Mouse (Mus musculus): Measurements from ENCODE around the gene Stx16.

Gene Stx16

DNA sequence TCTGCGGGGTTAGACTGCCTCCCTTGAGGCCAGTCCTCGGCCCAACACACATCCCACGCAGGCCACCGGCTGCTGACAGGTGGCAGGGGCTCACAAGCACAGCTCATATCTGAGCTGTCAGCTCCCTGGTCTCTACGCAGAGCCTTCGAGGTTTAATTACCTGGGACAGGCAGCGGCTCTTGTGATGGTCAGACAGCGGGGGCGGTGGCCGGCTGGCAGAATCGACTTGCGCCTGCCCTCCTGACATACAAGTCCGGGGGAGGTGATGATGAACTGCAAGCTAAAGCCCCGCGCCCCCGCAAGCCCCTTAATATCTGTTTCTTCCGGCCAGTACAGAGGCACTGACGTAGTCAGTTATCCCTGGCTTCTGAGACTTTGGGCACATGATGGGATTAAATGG lies 36.8 kb downstream of the Stx16 start:
- POLR2A ChIA-PET, result interaction anchor here in 1 of 4 experiments (1.1 to 1.4 kb wide), 2 partner anchors 171 to 358 kb away, joined by 3 to 5 read pairs; partner anchors contain the start of gene Gnas
- CTCF ChIA-PET, result no interaction called here

DNA sequence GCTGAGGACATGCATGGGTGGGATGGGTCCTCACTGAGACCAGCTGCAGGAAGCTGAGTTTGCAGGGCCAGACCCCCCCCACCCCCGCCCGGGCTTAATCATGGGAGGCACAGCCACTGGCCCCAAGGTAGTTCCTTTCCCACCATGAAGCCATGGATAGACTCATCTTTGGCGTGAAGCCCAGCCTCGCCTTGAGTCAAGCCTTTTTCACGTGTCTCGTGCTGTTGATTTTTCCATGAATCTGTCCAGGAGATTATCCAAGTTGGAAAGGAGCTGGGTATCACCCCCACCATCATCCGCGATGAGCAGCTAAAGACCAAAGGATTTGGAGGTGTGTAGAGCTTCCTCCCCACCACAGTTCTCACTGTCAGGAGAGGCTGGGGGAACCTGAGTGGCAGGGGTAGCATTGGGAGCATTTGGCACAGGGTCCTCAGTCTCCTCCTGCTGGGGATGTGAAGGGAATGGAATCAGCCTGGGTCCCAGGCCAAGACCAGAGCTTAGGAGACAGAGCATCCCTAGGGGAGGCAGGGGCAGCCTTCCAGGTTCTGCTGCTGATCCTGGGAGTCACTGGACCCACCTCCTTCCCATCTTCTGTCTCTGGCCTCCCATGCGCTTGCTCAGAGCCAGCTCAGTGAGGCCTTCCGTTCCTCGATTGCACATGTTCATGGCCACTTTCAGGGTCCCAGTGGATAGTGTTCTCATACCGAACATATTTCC lies 38.2 kb downstream of the Stx16 start:
- CTCF ChIA-PET, result no interaction called here

DNA sequence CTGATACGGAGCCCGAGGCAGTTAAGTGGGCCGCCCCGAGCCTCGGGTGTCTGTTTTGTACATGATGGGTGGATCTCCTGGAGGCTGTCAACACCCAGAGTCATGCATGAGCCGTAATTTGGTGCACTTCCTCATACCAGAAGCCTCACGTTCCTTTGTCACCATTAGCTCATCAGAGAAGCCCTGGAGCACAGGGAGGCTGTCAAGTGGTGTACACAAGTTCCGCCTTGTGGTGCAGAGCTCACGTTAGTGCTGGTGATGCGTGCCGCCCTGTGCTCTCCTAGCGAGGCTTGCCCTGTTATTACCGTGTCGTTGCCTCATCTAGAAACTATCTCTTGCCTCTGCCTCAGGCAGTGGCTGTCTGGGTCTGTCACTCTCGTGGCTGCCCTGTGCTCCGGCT lies 40.8 kb downstream of the Stx16 start:
- ChIA-PET POLR2A (interaction anchor here (0.7 to 1.1 kb wide), 7 partner anchors 10 to 174 kb away, joined by 3 to 5 read pairs (median 3); partner anchors contain the start of gene Gnas (in 1 of the 4)), CTCF (interaction anchor here in 2 of 4 experiments (0.5 to 0.7 kb wide), 2 partner anchors 292 to 539 kb away, joined by 4 to 5 read pairs; no protein-coding TSS in a partner anchor)

More for the DNA sequence above, 38.2 kb downstream of the Stx16 start:
- POLR2A ChIA-PET, result interaction anchor here in 2 of 4 experiments (1.0 to 1.7 kb wide), 5 partner anchors 10 to 181 kb away, joined by 3 to 5 read pairs (median 3); partner anchors contain the start of gene Gnas (in 1 of the 2)

DNA sequence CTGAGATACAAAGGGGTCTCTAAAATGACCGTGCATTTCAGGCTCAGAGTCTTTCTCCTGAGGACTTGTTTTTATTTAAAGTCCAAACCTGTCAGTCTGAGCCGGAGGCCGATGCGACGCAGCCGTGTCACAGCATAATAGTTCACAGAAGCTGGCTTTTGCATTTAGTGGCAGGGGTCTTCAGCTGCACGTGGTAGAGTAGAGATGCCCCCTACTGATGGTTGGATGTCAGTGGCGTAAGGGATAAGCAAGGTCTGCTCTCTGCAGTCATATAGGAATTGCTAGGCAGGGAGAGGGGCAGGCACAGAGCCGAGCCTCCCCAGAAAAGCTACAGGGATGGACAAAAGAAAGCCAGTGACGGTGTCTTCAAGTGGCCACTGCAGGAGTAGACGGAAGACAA lies 42.0 kb downstream of the Stx16 start:
- ChIA-PET POLR2A (interaction anchor here in 1 of 4 experiments (0.9 kb wide), 1 partner anchor 160 kb away, joined by 3 read pairs; no protein-coding TSS in a partner anchor), CTCF (interaction anchor here in 2 of 4 experiments (0.5 to 0.8 kb wide), 2 partner anchors 523 to 960 kb away, joined by 3 to 5 read pairs; no protein-coding TSS in a partner anchor)

DNA sequence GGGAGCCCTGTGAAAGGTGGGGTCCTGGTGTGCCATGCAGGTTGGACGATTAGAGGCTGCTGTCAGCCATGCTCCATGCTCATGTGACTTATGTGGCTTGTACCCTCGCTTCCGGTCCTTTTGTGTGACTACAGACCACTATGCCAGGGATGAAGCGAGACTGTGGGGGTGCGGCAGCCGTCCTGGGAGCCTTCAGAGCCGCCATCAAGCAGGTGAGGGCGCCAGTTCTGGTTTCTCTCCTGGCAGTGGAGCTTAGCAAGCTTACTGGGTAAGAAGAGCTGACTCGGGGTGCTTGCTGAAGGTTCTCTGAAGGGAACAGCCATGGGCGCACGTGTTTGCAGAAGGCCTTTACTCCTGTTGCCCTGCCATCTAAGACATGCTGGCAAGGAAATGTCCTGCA lies 43.2 kb downstream of the Stx16 start:
- CTCF ChIA-PET, result no interaction called here
- POLR2A ChIA-PET, result no interaction called here

DNA sequence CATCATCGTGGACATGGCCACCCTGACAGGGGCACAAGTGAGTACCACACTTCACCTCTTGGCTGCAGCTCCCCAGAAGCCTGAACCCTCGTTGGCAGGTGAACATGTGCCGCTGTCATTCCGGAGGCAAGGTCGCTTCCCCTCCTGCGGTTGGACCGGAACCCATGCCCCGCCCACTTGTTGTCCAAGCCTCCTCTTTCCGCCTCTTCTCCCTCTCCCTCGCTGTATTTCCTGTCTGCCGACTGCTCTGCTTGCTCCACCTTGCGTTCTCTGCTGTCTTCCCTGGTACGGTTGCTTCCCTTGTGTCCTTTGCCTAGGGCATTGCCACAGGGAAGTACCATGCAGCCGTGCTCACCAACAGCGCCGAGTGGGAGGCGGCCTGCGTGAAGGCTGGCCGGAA lies 44.5 kb downstream of the Stx16 start:
- ChIA-PET CTCF (interaction anchor here in 2 of 4 experiments (0.6 to 1.0 kb wide), 2 partner anchors 12 to 164 kb away, joined by 3 to 4 read pairs; partner anchors contain the start of gene Gnas (in 1 of the 2)), POLR2A (interaction anchor here in 1 of 4 experiments (1.0 kb wide), 1 partner anchor 9 kb away, joined by 3 read pairs; no protein-coding TSS in a partner anchor)

DNA sequence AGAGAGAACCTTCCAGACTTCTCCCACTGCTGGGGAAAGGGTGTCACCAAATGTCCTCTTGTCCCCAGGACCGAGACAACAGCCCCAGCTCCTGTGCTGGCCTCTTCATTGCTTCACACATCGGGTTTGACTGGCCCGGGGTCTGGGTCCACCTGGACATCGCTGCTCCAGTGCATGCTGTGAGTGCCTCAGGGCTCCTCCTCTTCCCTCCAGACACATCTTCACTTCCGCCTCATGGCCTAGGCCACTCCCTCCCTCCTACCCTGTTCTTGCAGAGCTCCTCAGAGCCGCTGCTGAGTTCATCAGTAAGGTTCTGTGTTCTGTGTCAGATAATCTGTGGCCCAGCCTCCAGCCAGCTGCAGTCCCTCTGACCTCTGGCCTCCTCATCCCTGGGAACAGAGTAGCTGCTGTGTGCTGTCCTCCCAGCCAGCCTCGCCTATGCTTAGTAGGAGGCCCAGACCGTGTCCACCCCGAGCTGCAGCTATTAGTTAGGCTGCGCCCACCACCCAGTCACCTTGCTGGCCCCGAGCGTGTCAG lies 45.4 kb downstream of the Stx16 start:
- ChIA-PET CTCF (interaction anchor here in 1 of 4 experiments (1.0 kb wide), 1 partner anchor 163 kb away, joined by 3 read pairs; the partner anchor contains the start of gene Gnas), POLR2A (interaction anchor here in 1 of 4 experiments (1.0 kb wide), 1 partner anchor 8 kb away, joined by 3 read pairs; no protein-coding TSS in a partner anchor)

DNA sequence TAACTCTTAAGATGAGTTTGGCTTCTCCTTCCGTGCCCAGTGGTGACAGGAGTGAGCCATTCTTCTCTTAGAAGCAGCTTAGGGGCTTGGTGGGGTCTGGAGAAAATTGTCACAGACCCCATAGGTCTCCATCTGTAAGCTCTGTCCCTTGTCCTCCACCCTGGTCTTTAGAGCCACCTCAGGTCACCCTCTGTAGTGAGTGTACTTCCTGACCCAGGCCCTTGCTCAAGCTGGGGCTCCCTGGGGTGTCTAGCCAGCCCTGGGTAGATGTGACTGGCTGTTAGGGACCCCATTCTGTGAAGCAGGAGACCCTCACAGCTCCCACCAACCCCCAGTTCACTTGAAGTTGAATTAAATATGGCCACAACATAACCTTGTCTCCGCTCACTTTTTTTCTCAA lies 46.2 kb downstream of the Stx16 start:
- POLR2A ChIA-PET, result interaction anchor here in 1 of 4 experiments (1.0 kb wide), 1 partner anchor 14 kb away, joined by 3 read pairs; no protein-coding TSS in a partner anchor
- CTCF ChIA-PET, result no interaction called here

DNA sequence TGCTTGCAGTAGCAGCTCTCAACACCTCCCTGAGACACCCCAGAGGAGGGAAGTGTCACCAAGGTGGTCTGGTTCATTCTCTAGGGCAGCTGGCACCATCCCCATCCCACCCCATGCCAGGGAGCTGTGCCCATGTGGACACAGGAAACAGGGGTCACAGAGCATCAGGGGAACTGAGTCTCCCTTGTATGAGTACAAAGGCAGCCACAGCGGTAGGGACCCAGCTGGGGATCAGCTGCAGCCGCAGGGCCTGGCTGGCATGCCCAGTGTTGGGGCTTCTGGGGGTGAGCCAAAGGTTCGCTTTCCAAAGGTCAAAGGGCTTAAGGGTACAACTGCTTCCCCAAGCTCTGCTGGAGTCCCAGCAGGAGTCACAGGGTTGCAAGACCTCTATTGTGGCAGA lies 47.6 kb downstream of the Stx16 start:
- ChIA-PET POLR2A (interaction anchor here in 2 of 4 experiments (0.6 to 1.4 kb wide), 3 partner anchors 12 to 112 kb away, joined by 3 to 5 read pairs (median 3); no protein-coding TSS in a partner anchor), CTCF (no interaction called here)

DNA sequence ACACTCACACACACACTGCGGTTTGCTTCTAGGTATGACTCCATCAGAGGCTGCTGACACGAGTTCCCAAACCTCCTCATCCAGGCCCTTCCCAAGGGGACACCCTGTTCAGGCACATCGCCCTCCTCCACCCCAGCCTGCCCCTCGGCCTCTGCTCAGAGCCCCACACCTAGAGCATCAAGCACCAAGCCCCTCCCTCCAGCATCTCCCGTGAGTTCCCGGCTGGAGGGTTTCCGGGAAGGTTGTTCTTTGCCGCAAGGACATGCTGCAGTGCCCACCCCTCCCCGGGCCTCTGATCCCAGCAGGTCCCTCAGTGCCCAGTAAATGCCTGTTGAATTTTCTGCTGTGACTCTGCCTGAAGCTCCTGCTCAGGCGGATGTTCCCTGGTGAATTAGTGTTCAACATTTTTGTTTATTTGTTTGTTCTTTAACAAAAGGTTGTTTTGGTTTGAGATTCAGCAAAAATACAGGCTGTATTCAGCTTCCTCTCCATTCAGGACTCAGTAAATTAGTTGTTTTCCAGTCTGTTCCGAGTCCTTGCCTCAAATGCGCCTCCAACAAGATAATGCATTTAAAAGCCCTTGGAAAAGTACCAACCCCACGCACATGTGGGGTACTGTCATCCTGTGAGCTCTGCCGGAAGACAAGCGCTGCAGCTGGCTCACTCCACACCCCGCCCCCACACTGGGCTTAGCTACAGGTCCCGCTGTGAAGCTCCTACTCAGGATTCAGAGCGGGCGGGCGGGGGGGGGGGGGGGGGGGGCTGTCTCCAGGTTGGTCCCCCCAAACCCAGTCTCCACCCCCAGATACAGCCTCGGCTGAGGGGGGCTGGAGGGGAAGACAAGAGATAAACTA lies 50.6 kb downstream of the Stx16 start:
- POLR2A ChIA-PET, result interaction anchor here (0.6 to 1.5 kb wide), 12 partner anchors 10 to 766 kb away, joined by 3 to 9 read pairs (median 4); partner anchors contain the start of gene Atp5e (in 1 of the 4)
- CTCF ChIA-PET, result interaction anchor here in 1 of 4 experiments (0.9 kb wide), 1 partner anchor 810 kb away, joined by 3 read pairs; no protein-coding TSS in a partner anchor

DNA sequence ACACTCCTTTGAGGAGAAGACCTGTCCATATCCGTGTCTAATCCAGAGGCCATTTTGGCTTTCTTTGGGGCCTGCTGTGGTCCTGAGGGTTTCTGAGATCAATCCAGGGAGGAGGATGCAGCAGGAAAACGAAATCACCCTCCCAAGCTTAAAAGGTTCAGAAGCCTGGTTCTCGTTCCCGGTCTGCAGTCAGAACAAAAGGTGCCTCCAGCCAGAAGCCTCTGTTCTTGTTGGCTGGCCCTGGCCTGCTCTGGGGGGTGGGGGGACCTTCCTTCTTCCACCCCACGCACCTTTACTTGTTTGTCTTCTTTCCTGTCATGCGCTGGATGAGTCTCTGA lies 51.2 kb downstream of the Stx16 start:
- POLR2A ChIA-PET, result interaction anchor here in 3 of 4 experiments (0.6 to 1.5 kb wide), 11 partner anchors 9 to 765 kb away, joined by 3 to 9 read pairs (median 4); partner anchors contain the start of gene Atp5e (in 1 of the 3)
- CTCF ChIA-PET, result interaction anchor here in 1 of 4 experiments (0.9 kb wide), 1 partner anchor 809 kb away, joined by 3 read pairs; no protein-coding TSS in a partner anchor

DNA sequence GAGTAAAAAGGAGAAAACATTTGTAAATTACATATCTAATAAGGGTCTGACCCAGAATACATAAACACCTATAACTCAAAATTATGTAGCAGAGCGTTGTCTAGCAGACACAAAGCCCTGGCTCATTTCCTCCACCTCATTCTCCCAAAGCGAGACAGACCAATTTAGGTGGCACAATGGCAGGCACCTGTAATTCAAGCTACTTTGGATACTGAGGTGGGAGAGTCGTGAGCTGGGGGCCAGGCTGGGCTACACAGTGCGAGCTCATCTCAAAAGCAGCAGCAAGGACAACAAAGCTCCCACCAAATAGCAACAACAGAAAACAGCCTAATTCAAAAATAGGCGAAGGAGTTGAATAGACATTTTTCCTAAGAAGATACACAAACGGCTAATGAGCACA lies 52.8 kb downstream of the Stx16 start:
- ChIA-PET POLR2A (interaction anchor here in 2 of 4 experiments (0.9 to 1.1 kb wide), 4 partner anchors 8 to 19 kb away, joined by 3 read pairs; partner anchors contain the start of gene Npepl1 (in 1 of the 2)), CTCF (no interaction called here)

DNA sequence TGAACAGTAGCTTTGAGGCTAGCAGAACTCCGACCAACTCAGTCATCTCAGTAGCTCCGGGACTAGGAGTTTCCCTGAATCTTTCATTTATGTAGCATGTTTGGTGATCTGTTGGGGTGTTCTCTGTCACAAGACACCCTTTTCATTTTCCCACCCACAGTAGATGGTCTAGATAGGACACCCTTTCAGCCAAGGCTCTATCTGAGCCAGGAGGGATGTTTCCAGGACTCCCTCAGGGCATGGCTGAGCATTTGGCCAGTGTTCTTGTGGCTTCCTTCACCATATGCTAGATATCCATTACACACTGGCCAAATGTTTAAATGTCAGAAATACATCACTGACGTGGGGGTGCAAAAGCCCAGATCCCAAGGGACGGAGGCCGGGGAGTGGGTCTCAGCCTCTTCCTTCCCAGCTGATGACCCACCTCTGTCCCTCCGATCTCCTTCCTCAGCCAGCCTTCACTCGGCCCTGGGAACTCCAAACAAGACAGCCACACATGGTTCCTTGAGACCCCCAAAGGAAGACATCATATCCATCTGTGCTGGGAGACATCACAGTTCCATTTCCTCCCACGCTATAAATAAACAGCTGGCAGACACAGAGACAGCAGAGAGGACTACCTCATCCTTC lies 54.5 kb downstream of the Stx16 start:
- ChIA-PET CTCF (no interaction called here), POLR2A (interaction anchor here in 2 of 4 experiments (0.7 to 1.1 kb wide), 3 partner anchors 20 to 143 kb away, joined by 3 to 6 read pairs (median 3); no protein-coding TSS in a partner anchor)

DNA sequence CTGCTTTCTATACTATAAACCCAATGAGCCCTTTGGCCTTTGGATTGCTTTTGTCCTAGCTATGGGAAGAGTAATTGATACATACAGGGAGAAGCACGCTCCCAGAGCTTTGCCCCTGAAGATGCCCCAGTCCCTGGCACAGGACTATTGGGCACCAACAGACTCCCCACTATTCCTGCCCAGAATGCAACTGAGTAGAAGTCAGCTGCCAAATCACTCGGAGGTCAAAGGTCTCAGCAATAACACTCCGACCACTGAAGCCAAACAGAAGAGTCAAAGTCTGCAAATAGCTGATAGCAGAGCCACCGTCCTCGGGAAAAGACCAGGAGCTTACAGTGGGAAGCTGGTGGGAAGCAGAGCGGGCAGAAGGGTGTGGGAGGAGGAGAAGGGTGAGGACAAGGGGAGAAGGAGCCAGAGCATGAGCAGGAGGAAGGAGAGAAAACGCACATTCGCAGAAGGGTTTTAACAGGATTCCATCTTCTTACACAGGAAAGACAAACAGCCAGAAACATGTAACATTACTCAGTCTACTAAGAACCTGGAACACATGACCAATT lies 56.4 kb downstream of the Stx16 start:
- POLR2A ChIA-PET, result interaction anchor here in 1 of 4 experiments (1.0 kb wide), 1 partner anchor 23 kb away, joined by 3 read pairs; no protein-coding TSS in a partner anchor
- CTCF ChIA-PET, result no interaction called here

Data from embryonic stem cell, embryonic (primary cell).